In the genomic region with DNA sequence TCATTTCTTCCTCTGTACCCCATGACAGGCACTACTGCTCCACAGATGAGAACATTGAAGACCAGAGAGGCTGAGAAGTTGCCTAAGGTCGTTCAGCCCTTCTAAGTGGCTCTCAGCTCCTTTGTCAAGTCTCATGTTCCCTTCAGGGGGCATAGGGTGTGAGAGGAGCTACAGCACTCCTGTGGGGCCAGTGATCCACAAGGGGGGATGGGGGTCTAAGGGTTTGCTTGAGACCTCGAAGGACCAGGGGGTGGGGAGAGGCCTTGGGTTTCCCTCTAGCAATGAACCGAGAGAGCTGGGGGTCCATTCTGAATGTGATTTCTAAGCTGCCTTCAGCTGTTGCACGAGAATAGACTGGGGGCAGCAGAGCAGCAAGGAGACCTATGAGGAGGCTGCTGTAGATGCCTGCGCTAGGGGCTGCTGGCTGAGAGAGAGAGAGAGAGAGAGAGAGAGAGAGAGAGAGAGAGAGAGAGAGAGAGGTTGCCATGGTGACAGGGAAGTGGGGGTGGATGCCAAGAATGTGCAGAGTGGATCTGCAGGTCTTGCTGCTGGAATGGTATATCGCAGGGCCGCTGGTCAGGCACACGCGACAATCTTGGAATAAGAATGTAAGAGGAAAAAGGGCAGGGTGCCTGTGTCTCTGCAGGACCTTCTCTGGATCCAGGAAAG, we compare ENCODE assay signal across 9 mouse cellular contexts. TPM values are rescaled to one million over a fixed set of nuclear protein-coding genes. Genes with fewer than 3 reads are reported as not detected.
DNase-seq lines count a peak whose midpoint lies in the region; ATAC-seq lines count a peak whose summit lies in the region.
"Had no signal": no experiment of that assay in that cellular context is flagged by ENCODE, and none has a peak within 500 bp of the region (broad histone marks: within the 10 kb centered on the region; RNA-seq: fewer than 3 reads in every experiment).

No protein-coding gene starts in this region.

- peaks cover 29% of the 10 kb centered on the region for H3K4me1 ChIP-seq in lung, embryonic 15.5 days
- H3K4me1 ChIP-seq in intestine, embryonic 16.5 days (ENCODE audit: control insufficient read depth, insufficient read depth, low read length), result peaks cover 22% of the 10 kb centered on the region
- peaks cover 40% of the 10 kb centered on the region for H3K4me1 ChIP-seq in midbrain, embryonic 12.5 days

- no peak overlapping the region for H3K9ac ChIP-seq in lung, embryonic 15.5 days
- H3K9ac ChIP-seq in intestine, embryonic 16.5 days (ENCODE audit: low read depth, low read length), result peak overlapping the region; percentile 40; the same call in 1 of the 2 replicates
- H3K9ac ChIP-seq in midbrain, embryonic 12.5 days (replicated peaks), result peak overlapping the region; percentile 37; the same call in 1 of the 2 replicates

- H3K4me2 ChIP-seq in lung, embryonic 15.5 days, result no peak overlapping the region
- H3K4me2 ChIP-seq in intestine, embryonic 16.5 days (ENCODE audit: low read depth, low read length), result no peak overlapping the region; the same call in 1 of the 2 replicates
- peak overlapping the region; percentile 38 for H3K4me2 ChIP-seq in midbrain, embryonic 12.5 days (replicated peaks)

- H3K9me3 ChIP-seq in lung, embryonic 15.5 days, result no peaks in the 10 kb centered on the region
- no peaks in the 10 kb centered on the region for H3K9me3 ChIP-seq in intestine, embryonic 16.5 days (ENCODE audit: control insufficient read depth, low read length)
- no peaks in the 10 kb centered on the region for H3K9me3 ChIP-seq in midbrain, embryonic 12.5 days

- WGBS in lung, embryonic 15.5 days, result 10% methylated on average over 9 of the region's 9 CpGs
- 15% methylated on average over 9 of the region's 9 CpGs for WGBS in intestine, embryonic 16.5 days
- WGBS in midbrain, embryonic 12.5 days, result 2% methylated on average over 9 of the region's 9 CpGs

- no peak overlapping the region for H3K4me3 ChIP-seq in lung, embryonic 15.5 days
- H3K4me3 ChIP-seq in intestine, embryonic 16.5 days (ENCODE audit: low read length), result no peak overlapping the region
- H3K4me3 ChIP-seq in midbrain, embryonic 12.5 days, result no peak overlapping the region
- H3K4me3 ChIP-seq: erythroblast, embryonic 14.5 days had no signal

- peak overlapping the region; percentile 41; the same call in 1 of the 2 replicates for H3K27ac ChIP-seq in lung, embryonic 15.5 days
- H3K27ac ChIP-seq in intestine, embryonic 16.5 days (ENCODE audit: low read length), result peak overlapping the region; percentile 60
- H3K27ac ChIP-seq in midbrain, embryonic 12.5 days (replicated peaks), result peak overlapping the region; percentile 93

- peaks cover 18% of the 10 kb centered on the region for H3K36me3 ChIP-seq in lung, embryonic 15.5 days
- peaks cover 19% of the 10 kb centered on the region; the same call in 1 of the 2 replicates for H3K36me3 ChIP-seq in intestine, embryonic 16.5 days (ENCODE audit: control insufficient read depth, insufficient read depth, low read length)
- H3K36me3 ChIP-seq in midbrain, embryonic 12.5 days, result peaks cover 21% of the 10 kb centered on the region

- peak; percentile 41; the same call in 1 of the 2 replicates for ATAC-seq in lung, embryonic 15.5 days (ENCODE audit: borderline replicate concordance, extremely low read depth, low FRiP score, low TSS enrichment)
- peak; percentile 14; the same call in 1 of the 2 replicates for ATAC-seq in intestine, embryonic 16.5 days
- ATAC-seq in midbrain, embryonic 12.5 days (ENCODE audit: low FRiP score, low read depth), result peak; percentile 73

- H3K27me3 ChIP-seq in lung, embryonic 15.5 days, result no peaks in the 10 kb centered on the region
- no peaks in the 10 kb centered on the region for H3K27me3 ChIP-seq in intestine, embryonic 16.5 days (replicated peaks; ENCODE audit: control insufficient read depth, insufficient read depth, low read length)
- H3K27me3 ChIP-seq in midbrain, embryonic 12.5 days, result no peaks in the 10 kb centered on the region; the same call in 1 of the 2 replicates

- DNase-seq in cerebellum, postnatal 10 days, result peak; percentile 79 to 82
- no peak for DNase-seq in cerebellum, adult 11 months
- DNase-seq in lung, postnatal 25 days (ENCODE audit: low spot score), result no peak
- no peak for DNase-seq in testis, postnatal 14 days (ENCODE audit: low spot score)
- DNase-seq in cerebellum, adult 8-10 months, result no peak

RNA-seq across cellular contexts. Expression of a gene that starts 36.1 kb away (rescaled TPM):
- polyA plus RNA-seq in lung, embryonic 15.5 days (2015; fragmentation: Nextera tagmentation; extraction: Ambion mirVana), result 47.1 and 48.4 TPM in 2 replicates
- 103 and 104 TPM in 2 replicates for polyA plus RNA-seq in intestine, embryonic 16.5 days (2015; fragmentation: Nextera tagmentation; extraction: Ambion mirVana)
- polyA plus RNA-seq in midbrain, embryonic 12.5 days (2016; fragmentation: Nextera tagmentation; extraction: Ambion mirVana), result 69.4 and 82.8 TPM in 2 replicates

Comparison
In these comparisons a context has a peak if more than half of its experiments do, and no peak if none do; other contexts are left out.
1. DNase-seq: peak in cerebellum, postnatal 10 days (2 of 2); none in cerebellum, adult 11 months (single experiment), lung, postnatal 25 days (single experiment), testis, postnatal 14 days (single experiment) and cerebellum, adult 8-10 months (single experiment).
2. ATAC-seq: peak in every context shown above with its lines; median percentile 73 in midbrain, embryonic 12.5 days; 41 in lung, embryonic 15.5 days; 14 in intestine, embryonic 16.5 days.
3. H3K27ac ChIP-seq: peak in every context shown above with its lines; median percentile 93 in midbrain, embryonic 12.5 days; 60 in intestine, embryonic 16.5 days; 41 in lung, embryonic 15.5 days.